Mouse (Mus musculus): ENCODE results near the gene Ear10. TPM values are rescaled to one million over a fixed set of nuclear protein-coding genes. Genes with fewer than 3 reads are reported as not detected.
"Not testable (repeated sequence)": the region's sequence is repeated elsewhere in the genome, so short reads cannot be mapped to it uniquely, and the experiment has no call there.

Gene Ear10
- not detected in 2 replicates for polyA plus RNA-seq (2015; fragmentation: Nextera tagmentation; extraction: Ambion mirVana)

DNA sequence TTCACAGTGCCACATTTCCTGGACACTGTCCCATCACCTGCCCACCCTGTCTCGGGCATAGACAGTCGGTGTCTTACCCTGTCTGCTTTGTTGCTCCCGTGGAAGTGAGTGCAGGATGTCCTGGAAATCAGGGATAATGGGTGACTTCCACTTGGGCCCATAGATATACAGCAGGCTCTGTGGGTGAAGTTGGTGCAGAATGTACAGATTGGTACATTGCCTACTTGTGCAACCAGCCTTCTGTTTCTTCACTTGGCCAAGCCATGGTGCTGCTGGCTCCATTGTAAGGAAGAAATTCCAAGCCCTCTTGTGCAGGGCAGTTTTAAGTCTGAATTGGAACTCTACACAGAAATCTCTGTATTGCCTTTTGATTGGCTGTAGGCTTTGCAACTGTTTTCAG, at the start of gene Ear10:
Ear10 (minus strand) TSS at position 101 of the 400 bp plus-strand sequence.
- ATAC-seq (ENCODE audit: low FRiP score); H3K9ac ChIP-seq (replicated peaks); H3K27ac ChIP-seq (replicated peaks); H3K9me3 ChIP-seq (replicated peaks); H3K4me2 ChIP-seq; H3K36me3 ChIP-seq; H3K27me3 ChIP-seq (replicated peaks); H3K4me1 ChIP-seq; H3K4me3 ChIP-seq (replicated peaks): not testable (repeated sequence)
- WGBS: 85% methylated on average over 3 of the region's 3 CpGs

DNA sequence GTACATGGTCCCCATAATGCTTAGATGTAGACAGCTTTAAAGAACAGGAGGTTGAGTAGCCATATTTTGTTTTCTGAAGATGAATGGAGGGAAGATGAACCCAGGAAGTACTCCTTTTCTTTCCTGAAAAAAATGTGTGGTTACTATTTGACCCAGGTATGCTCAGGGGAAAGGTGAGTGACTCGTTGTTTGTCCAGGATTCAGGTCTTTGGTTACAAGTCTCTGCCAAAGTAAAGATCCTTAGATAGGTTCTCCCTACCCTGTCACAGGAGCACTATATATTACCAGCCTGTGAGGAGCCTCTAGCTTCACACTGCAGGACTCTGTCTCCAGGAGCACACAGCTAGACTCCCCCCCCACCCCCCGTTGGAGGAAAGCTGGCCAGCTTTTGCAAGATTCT, 33.4 kb upstream of the Ear10 start, which contains the start of gene Ang5:
Ang5 (plus strand) TSS at position 301 of the 400 bp plus-strand sequence.
- no CpG with 5 or more reads among the region's 2 CpGs for WGBS
- H3K4me3 ChIP-seq (replicated peaks); H3K4me2 ChIP-seq; ATAC-seq (ENCODE audit: low FRiP score); H3K27ac ChIP-seq (replicated peaks); H3K27me3 ChIP-seq (replicated peaks); H3K9me3 ChIP-seq (replicated peaks); H3K4me1 ChIP-seq; H3K36me3 ChIP-seq; H3K9ac ChIP-seq (replicated peaks): not testable (repeated sequence)

GRCm38 (mm10) chr14:43955074-43955473, 31.7 kb upstream of the Ear10 start:
- not testable (repeated sequence) for H3K9me3 ChIP-seq (replicated peaks); H3K4me3 ChIP-seq (replicated peaks); H3K9ac ChIP-seq (replicated peaks); H3K27ac ChIP-seq (replicated peaks); H3K4me1 ChIP-seq; H3K27me3 ChIP-seq (replicated peaks); H3K4me2 ChIP-seq; ATAC-seq (ENCODE audit: low FRiP score); H3K36me3 ChIP-seq
- WGBS: no CpG with 5 or more reads among the region's 1 CpGs

- not testable (repeated sequence) for H3K27me3 ChIP-seq (replicated peaks); H3K27ac ChIP-seq (replicated peaks); H3K36me3 ChIP-seq; H3K9ac ChIP-seq (replicated peaks); ATAC-seq (ENCODE audit: low FRiP score); H3K4me3 ChIP-seq (replicated peaks); H3K4me1 ChIP-seq; H3K9me3 ChIP-seq (replicated peaks); H3K4me2 ChIP-seq
- WGBS: 52% methylated on average over 2 of the region's 2 CpGs
Measured at GRCm38 (mm10) chr14:43953382-43953781, 30.0 kb upstream of the Ear10 start.

DNA sequence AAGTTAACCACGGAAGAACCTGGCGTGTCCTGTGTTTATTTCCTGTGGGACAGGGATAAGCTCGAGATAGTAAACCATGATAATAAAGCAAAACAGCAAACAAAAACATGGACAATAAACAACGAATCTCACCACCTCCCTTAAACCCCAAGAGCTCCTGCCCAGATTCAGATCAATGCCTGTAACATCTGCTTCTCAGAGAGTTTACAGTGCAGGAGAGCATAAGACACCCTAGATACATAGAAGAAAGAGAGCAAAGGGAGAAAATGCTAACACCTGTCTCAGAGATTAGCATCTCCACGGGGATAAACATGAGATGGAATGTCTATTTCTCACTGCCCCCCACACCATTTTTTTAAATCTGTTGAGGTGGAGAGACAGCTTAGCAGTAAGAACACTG, 10.0 kb upstream of the Ear10 start:
- not testable (repeated sequence) for ATAC-seq (ENCODE audit: low FRiP score); H3K4me3 ChIP-seq (replicated peaks); H3K4me2 ChIP-seq; H3K27ac ChIP-seq (replicated peaks); H3K9me3 ChIP-seq (replicated peaks); H3K4me1 ChIP-seq; H3K27me3 ChIP-seq (replicated peaks); H3K9ac ChIP-seq (replicated peaks); H3K36me3 ChIP-seq
- 58% methylated on average over 5 of the region's 5 CpGs for WGBS

GRCm38 (mm10) chr14:43932991-43933390, 9.6 kb upstream of the Ear10 start:
- not testable (repeated sequence) for H3K4me3 ChIP-seq (replicated peaks); H3K9me3 ChIP-seq (replicated peaks); H3K27me3 ChIP-seq (replicated peaks); H3K4me1 ChIP-seq; H3K4me2 ChIP-seq; H3K9ac ChIP-seq (replicated peaks); ATAC-seq (ENCODE audit: low FRiP score); H3K27ac ChIP-seq (replicated peaks); H3K36me3 ChIP-seq
- WGBS: 16% methylated on average over 8 of the region's 8 CpGs

DNA sequence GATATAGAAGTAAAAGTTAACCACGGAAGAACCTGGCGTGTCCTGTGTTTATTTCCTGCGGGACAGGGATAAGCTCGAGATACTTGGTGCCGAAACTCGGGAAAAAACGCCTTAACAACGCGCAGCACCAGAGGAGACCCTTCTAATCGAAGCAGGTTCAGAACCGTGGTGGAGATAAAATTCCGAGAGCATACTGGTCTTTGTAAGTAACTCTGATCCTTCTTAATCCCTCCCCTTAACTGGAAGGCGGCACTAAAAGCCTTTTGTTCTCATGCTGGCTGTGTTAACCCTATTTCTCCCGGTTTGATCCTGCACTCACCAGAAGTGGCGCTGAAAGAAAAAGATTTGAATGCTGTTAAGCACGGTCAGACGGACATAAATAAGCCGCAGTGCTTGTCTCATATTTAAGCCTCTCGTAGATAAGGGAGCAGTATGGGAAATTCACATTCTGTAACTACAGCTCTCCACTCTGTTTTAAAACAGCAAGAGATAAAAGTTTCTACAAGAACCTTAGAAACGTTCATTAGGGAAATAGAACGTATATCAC, 2.1 kb upstream of the Ear10 start:
- Histone ChIP-seq H3K9ac (replicated peaks) (peak overlapping the region; percentile 58), H3K4me2 (peak overlapping the region; percentile 57), H3K4me3 (replicated peaks) (peak overlapping the region; percentile 50), H3K27ac (replicated peaks) (peak overlapping the region; percentile 85)
- not testable (repeated sequence) for H3K27me3 ChIP-seq (replicated peaks); H3K36me3 ChIP-seq; H3K9me3 ChIP-seq (replicated peaks); H3K4me1 ChIP-seq
- ATAC-seq (ENCODE audit: low FRiP score): peak; percentile 94
- 5% methylated on average over 21 of the region's 21 CpGs for WGBS

- 11% methylated on average over 10 of the region's 10 CpGs for WGBS
- Histone ChIP-seq H3K4me3 (replicated peaks) (peak within 1 kb of the TSS; percentile 50), H3K9ac (replicated peaks) (peak within 1 kb of the TSS; percentile 58), H3K4me2 (peak within 1 kb of the TSS; percentile 57), H3K27ac (replicated peaks) (peak within 1 kb of the TSS; percentile 85)
- ATAC-seq (ENCODE audit: low FRiP score): peak; percentile 99
- not testable (repeated sequence) for H3K9me3 ChIP-seq (replicated peaks); H3K27me3 ChIP-seq (replicated peaks); H3K36me3 ChIP-seq; H3K4me1 ChIP-seq
Measured at GRCm38 (mm10) chr14:43924688-43925403, 1.5 kb upstream of the Ear10 start, which contains the start of gene Gm8113. Gene Gm8113, plus strand, starts transcription at chr14:43925390.

DNA sequence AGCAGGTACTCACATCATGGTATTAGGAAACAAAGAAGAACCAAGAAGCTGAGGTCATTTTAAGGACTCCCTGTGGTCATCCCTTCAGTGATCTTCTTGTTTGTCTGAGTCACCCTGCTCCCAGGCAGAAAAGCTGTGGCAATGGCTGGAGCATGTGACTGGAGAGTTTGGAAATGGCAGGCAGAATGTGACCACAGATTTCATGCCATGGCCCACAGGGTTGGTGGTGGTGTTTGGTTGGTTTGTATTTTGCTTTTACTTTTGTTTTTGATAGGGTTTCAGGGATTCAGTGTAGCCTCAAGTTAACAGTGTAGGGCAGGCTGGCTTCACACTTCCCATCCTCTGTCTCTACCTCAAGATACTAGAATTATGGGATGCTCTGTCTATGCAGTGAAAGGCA, 5.1 kb downstream of the Ear10 start:
- not testable (repeated sequence) for H3K4me1 ChIP-seq; H3K4me2 ChIP-seq; H3K27ac ChIP-seq (replicated peaks); ATAC-seq (ENCODE audit: low FRiP score); H3K36me3 ChIP-seq; H3K9ac ChIP-seq (replicated peaks); H3K9me3 ChIP-seq (replicated peaks); H3K27me3 ChIP-seq (replicated peaks); H3K4me3 ChIP-seq (replicated peaks)

- H3K4me2 ChIP-seq, H3K36me3 ChIP-seq: not testable (repeated sequence)
Measured at GRCm38 (mm10) chr14:43898577-43898976, 24.8 kb downstream of the Ear10 start.

GRCm38 (mm10) chr14:43895357-43895756, 28.0 kb downstream of the Ear10 start:
- H3K27me3 ChIP-seq (replicated peaks); H3K4me2 ChIP-seq; H3K9ac ChIP-seq (replicated peaks); H3K27ac ChIP-seq (replicated peaks); H3K36me3 ChIP-seq; ATAC-seq (ENCODE audit: low FRiP score); H3K9me3 ChIP-seq (replicated peaks); H3K4me3 ChIP-seq (replicated peaks); H3K4me1 ChIP-seq: not testable (repeated sequence)
- WGBS: 38% methylated on average over 1 of the region's 2 CpGs

More at GRCm38 (mm10) chr14:43898577-43898976, 24.8 kb downstream of the Ear10 start:
- H3K27ac ChIP-seq (replicated peaks); H3K9ac ChIP-seq (replicated peaks); H3K4me1 ChIP-seq; H3K27me3 ChIP-seq (replicated peaks); ATAC-seq (ENCODE audit: low FRiP score); H3K4me3 ChIP-seq (replicated peaks); H3K9me3 ChIP-seq (replicated peaks): not testable (repeated sequence)
- 92% methylated on average over 3 of the region's 3 CpGs for WGBS

GRCm38 (mm10) chr14:43891288-43891687, 32.1 kb downstream of the Ear10 start:
- not testable (repeated sequence) for H3K27me3 ChIP-seq (replicated peaks); ATAC-seq (ENCODE audit: low FRiP score); H3K9ac ChIP-seq (replicated peaks); H3K9me3 ChIP-seq (replicated peaks); H3K36me3 ChIP-seq; H3K4me2 ChIP-seq; H3K4me3 ChIP-seq (replicated peaks); H3K27ac ChIP-seq (replicated peaks); H3K4me1 ChIP-seq
- 100% methylated on average over 1 of the region's 1 CpGs for WGBS

All from neural tube, embryonic 15.5 days (tissue).